Mouse (Mus musculus) forebrain, embryonic 16.5 days (tissue): ENCODE data around the gene Kcnk12. TPM values are rescaled to one million over a fixed set of nuclear protein-coding genes. Genes with fewer than 3 reads are reported as not detected.

Source experiments
- ATAC-seq: fragments of 200-750 bp; cut with Nextera tagmentation; 2 replicates; pipeline ENCODE4 v1.8.0; 2017; ENCODE audit warnings: mild to moderate bottlenecking, moderate library complexity
- H3K27ac ChIP-seq: fragments of 300-500 bp; sonication (generic); 2 replicates; pipeline ENCODE4 v1.5.1; 2014; ENCODE audit warnings: low read length, control low read depth
- H3K27me3 ChIP-seq: fragments of 300-500 bp; sonication (generic); replicated peaks from 2 replicates; pipeline ENCODE4 v1.6.1; 2014; ENCODE audit warnings: low read length; ENCODE audit not compliant: control insufficient read depth, insufficient read depth
- H3K36me3 ChIP-seq: fragments of 300-500 bp; sonication (generic); 2 replicates; pipeline ENCODE4 v1.6.1; 2014; ENCODE audit not compliant: control insufficient read depth, insufficient read depth
- H3K4me1 ChIP-seq: fragments of 300-500 bp; sonication (generic); replicated peaks from 2 replicates; pipeline ENCODE4 v1.6.1; 2014; ENCODE audit warnings: low read length; ENCODE audit not compliant: control insufficient read depth, insufficient read depth
- H3K4me2 ChIP-seq: fragments of 300-500 bp; sonication (generic); 2 replicates; pipeline ENCODE4 v1.6.1; 2014; ENCODE audit warnings: mild to moderate bottlenecking, low read length, control low read depth
- H3K4me3 ChIP-seq: fragments of 300-500 bp; sonication (generic); replicated peaks from 2 replicates; pipeline ENCODE4 v1.5.1; 2014; ENCODE audit warnings: mild to moderate bottlenecking, low read length, control low read depth
- H3K9ac ChIP-seq: fragments of 300-500 bp; sonication (generic); replicated peaks from 2 replicates; pipeline ENCODE4 v1.6.1; 2014; ENCODE audit warnings: low read depth, low read length, control low read depth
- H3K9me3 ChIP-seq: fragments of 300-500 bp; sonication (generic); 2 replicates; pipeline ENCODE4 v1.6.1; 2016; ENCODE audit warnings: low read length; ENCODE audit not compliant: control insufficient read depth
- WGBS: fragments of 180-500 bp; shearing (Covaris S2); extraction: QIAGEN DNeasy Blood & Tissue Kit; methylation state at CpG from one replicate; pipeline ENCODE4 v1.1.7; 2014; 5-methylcytosine and 5-hydroxymethylcytosine counted together
- polyA plus RNA-seq: library from polyadenylated mRNA; unstranded; fragments of >200 nt; fragmentation: Nextera tagmentation; extraction: Ambion mirVana; gene quantifications from 2 replicates; pipeline ENCODE4 v1.2.1, GENCODE M21; 2015

The Kcnk12 gene
- polyA plus RNA-seq, 1 experiment from 2014 or later: 0.82 TPM

DNA sequence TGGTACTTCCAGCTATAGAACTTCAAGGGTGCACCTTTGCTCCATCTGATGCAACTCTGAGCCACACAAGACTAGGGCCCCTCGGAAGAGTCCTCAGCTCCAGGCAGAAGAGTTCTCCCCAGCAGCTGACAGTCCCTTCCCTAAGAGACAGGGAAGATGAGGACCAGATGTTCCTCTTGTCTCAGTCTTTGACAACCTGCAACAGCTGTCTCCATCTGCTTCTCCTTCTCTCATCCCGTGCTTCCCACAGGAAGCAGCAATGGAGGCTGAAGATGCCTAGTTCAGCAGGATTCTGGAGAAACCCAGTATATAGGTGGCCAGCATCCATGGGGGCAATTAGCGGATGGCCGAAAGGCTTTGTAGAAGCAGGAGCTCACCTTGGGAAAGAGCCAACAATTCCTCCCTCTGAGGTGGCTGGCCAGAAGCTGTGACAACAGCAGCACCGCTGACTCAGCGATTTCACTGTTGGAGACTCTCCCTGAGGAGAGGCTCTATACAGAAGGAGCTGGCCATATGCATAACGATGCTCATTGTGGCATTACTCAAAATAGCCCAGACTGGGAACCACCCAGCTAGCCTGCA is 6.2 kb downstream of the Kcnk12 start:
- WGBS: 73% methylated on average over 7 of the region's 7 CpGs
- no peak overlapping the region for H3K27ac ChIP-seq
- peaks cover 11% of the 10 kb centered on the region for H3K4me1 ChIP-seq
- H3K9me3 ChIP-seq: no peaks in the 10 kb centered on the region
- H3K27me3 ChIP-seq: peaks cover 18% of the 10 kb centered on the region
- H3K36me3 ChIP-seq: no peaks in the 10 kb centered on the region
- H3K4me2 ChIP-seq: no peak overlapping the region
- no peak overlapping the region for H3K9ac ChIP-seq
- ATAC-seq: no peak
- no peak overlapping the region for H3K4me3 ChIP-seq

DNA sequence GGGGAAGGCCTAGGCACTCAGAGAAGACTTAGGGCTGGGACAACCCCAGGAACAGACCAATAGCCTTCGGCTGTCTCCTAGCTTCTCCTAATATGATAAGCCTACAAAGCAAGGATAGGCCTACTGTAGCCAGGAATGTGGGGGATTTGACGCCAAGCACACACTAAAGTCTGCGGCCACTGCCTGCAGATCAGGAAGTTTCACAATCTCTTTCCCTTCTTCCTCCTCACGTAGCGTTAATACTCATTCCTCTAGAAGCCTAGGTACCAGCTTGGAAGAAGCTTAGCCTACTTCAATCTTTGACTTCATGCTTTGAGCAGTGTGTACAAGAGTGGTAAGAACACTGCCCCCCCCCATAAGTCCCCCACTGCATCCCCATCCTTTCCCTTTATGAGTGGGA is 7.1 kb downstream of the Kcnk12 start:
- H3K9ac ChIP-seq: no peak overlapping the region
- H3K4me1 ChIP-seq: peaks cover 8% of the 10 kb centered on the region; the same call in 1 of the 2 replicates
- no peak overlapping the region for H3K4me2 ChIP-seq
- no peak overlapping the region for H3K4me3 ChIP-seq
- no peak overlapping the region for H3K27ac ChIP-seq
- H3K36me3 ChIP-seq: no peaks in the 10 kb centered on the region
- WGBS: 99% methylated on average over 5 of the region's 5 CpGs
- no peak for ATAC-seq
- H3K9me3 ChIP-seq: no peaks in the 10 kb centered on the region
- H3K27me3 ChIP-seq: peaks cover 9% of the 10 kb centered on the region

DNA sequence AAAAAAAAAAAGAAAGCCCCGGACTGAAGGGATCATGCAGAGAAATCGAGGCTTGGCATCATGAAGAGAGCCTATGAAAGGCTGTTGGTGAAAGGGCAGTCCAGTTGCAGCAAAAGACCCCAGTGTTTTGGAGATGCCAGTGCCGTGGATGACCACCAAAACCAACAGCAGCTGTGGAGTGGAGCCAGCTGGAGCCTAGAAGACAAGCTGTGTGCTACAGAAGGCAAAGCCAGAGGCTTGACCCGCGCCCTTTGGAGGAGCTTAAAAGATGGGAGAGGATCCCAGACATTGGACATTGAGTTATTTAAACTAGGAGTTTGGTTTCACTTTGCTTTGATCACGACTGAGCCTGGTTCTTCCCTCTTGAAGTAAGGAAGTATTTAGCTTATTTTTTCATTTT is 9.6 kb downstream of the Kcnk12 start:
- no peaks in the 10 kb centered on the region for H3K27me3 ChIP-seq
- H3K9me3 ChIP-seq: no peaks in the 10 kb centered on the region
- H3K36me3 ChIP-seq: no peaks in the 10 kb centered on the region
- no peak overlapping the region for H3K9ac ChIP-seq
- no peak for ATAC-seq
- WGBS: 75% methylated on average over 6 of the region's 6 CpGs
- no peak overlapping the region for H3K4me2 ChIP-seq
- peaks cover 6% of the 10 kb centered on the region; the same call in 1 of the 2 replicates for H3K4me1 ChIP-seq
- no peak overlapping the region for H3K27ac ChIP-seq
- no peak overlapping the region for H3K4me3 ChIP-seq

DNA sequence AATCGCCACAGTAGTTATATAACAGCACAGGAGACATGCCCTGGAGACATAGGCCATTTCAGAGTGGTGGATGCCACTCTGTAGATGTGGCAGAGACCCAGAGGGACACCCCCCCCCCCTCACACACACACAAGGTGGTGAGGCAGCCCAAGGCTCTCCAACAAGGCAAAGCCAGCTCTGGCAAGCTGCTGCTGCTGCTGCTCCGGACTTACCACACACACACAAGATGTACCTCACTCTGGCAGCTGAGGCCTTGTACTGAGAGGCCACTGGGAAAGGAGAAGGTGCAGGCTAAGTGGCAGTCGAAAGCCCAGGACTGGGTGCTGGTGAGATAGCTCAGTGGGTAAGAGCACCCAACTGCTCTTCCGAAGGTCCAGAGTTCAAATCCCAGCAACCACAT is 10.1 kb downstream of the Kcnk12 start:
- no peak overlapping the region for H3K4me3 ChIP-seq
- no peak overlapping the region for H3K4me2 ChIP-seq
- H3K27me3 ChIP-seq: no peaks in the 10 kb centered on the region
- no peak for ATAC-seq
- H3K27ac ChIP-seq: no peak overlapping the region
- no peaks in the 10 kb centered on the region for H3K9me3 ChIP-seq
- no peak overlapping the region for H3K9ac ChIP-seq
- 93% methylated on average over 4 of the region's 4 CpGs for WGBS
- H3K4me1 ChIP-seq: peaks cover 2% of the 10 kb centered on the region; the same call in 1 of the 2 replicates
- H3K36me3 ChIP-seq: no peaks in the 10 kb centered on the region

GRCm38 (mm10) chr17:87785721-87786120 is 12.1 kb downstream of the Kcnk12 start:
- H3K36me3 ChIP-seq: no peaks in the 10 kb centered on the region
- ATAC-seq: no peak
- H3K9ac ChIP-seq: no peak overlapping the region
- no peak overlapping the region for H3K4me3 ChIP-seq
- H3K4me2 ChIP-seq: no peak overlapping the region
- H3K4me1 ChIP-seq: 0 out of 2 replicates have a peak, but pooled peaks cover 2% of the 10 kb centered on the region
- 95% methylated on average over 15 of the region's 15 CpGs for WGBS
- H3K9me3 ChIP-seq: no peaks in the 10 kb centered on the region
- H3K27ac ChIP-seq: no peak overlapping the region
- H3K27me3 ChIP-seq: no peaks in the 10 kb centered on the region

DNA sequence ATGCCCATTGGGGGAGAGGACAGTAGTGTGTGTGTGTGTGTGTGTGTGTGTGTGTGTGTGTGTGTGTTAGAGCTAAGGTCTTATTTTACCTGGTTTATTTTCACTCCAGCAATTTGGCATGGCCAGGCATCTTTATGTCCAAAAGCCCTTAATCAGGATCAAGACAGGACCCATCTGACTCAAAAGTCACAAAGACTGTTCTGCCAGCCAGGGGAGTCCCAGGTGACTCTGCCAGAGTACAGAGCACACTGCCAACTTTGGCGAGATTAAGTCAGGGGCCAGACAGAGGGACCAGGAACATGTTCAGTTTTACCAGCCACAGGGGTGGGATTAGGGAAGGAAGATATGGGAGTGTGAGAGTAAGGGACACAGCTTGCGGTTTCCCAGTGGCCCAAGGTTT is 12.9 kb downstream of the Kcnk12 start:
- WGBS: 83% methylated on average over 2 of the region's 2 CpGs

GRCm38 (mm10) chr17:87784141-87784831 is 13.5 kb downstream of the Kcnk12 start:
- Histone ChIP-seq H3K36me3 (no peaks in the 10 kb centered on the region), H3K9me3 (no peaks in the 10 kb centered on the region), H3K4me3 (no peak overlapping the region), H3K27ac (no peak overlapping the region), H3K9ac (no peak overlapping the region), H3K27me3 (no peaks in the 10 kb centered on the region), H3K4me2 (no peak overlapping the region), H3K4me1 (0 out of 2 replicates have a peak, but pooled peaks cover 2% of the 10 kb centered on the region)
- WGBS: 60% methylated on average over 14 of the region's 14 CpGs
- peak; percentile 31; the same call in 1 of the 2 replicates for ATAC-seq

More for the DNA sequence above, 12.9 kb downstream of the Kcnk12 start:
- no peak overlapping the region for H3K4me2 ChIP-seq
- H3K4me1 ChIP-seq: 0 out of 2 replicates have a peak, but pooled peaks cover 2% of the 10 kb centered on the region
- H3K4me3 ChIP-seq: no peak overlapping the region
- H3K27ac ChIP-seq: no peak overlapping the region
- H3K27me3 ChIP-seq: no peaks in the 10 kb centered on the region
- H3K9me3 ChIP-seq: no peaks in the 10 kb centered on the region
- H3K36me3 ChIP-seq: no peaks in the 10 kb centered on the region
- H3K9ac ChIP-seq: no peak overlapping the region
- no peak for ATAC-seq

GRCm38 (mm10) chr17:87781244-87781643 is 16.6 kb downstream of the Kcnk12 start:
- Histone ChIP-seq H3K27ac (no peak overlapping the region), H3K4me3 (no peak overlapping the region), H3K27me3 (no peaks in the 10 kb centered on the region), H3K36me3 (no peaks in the 10 kb centered on the region), H3K9ac (no peak overlapping the region), H3K4me1 (0 out of 2 replicates have a peak, but pooled peaks cover 2% of the 10 kb centered on the region), H3K9me3 (no peaks in the 10 kb centered on the region), H3K4me2 (no peak overlapping the region)
- no peak for ATAC-seq
- 94% methylated on average over 5 of the region's 5 CpGs for WGBS

DNA sequence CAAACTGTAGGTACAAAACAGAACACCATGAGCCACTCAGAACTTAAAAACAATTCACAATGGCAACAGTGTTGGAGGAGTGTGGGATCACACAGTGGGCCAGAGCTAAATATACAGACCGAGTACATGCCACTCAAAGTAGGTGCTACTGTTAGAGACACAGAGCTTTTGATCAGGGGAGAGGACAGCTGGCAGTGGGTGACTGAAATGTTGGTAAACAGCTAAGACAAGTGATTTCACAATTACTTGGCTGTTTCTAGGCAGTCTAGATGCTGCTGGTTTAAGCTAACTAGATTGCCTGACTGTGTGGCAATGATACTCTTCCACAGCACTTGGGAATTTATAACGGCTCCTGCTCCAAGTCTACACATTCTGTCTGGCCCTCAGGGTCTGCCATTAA is 17.6 kb downstream of the Kcnk12 start:
- Histone ChIP-seq H3K4me1 (0 out of 2 replicates have a peak, but pooled peaks cover 2% of the 10 kb centered on the region), H3K9ac (no peak overlapping the region), H3K9me3 (no peaks in the 10 kb centered on the region), H3K4me2 (no peak overlapping the region), H3K36me3 (no peaks in the 10 kb centered on the region), H3K27ac (no peak overlapping the region), H3K27me3 (no peaks in the 10 kb centered on the region), H3K4me3 (no peak overlapping the region)
- 44% methylated on average over 2 of the region's 2 CpGs for WGBS
- no peak for ATAC-seq
